Mouse (Mus musculus) bone marrow macrophage, adult 2 months (primary cell): Measurements from ENCODE around the gene Ube2k.

Experiments
- CTCF ChIP-seq: IDR thresholded peaks from 2 replicates; pipeline ENCODE4 v1.5.1; 2012; ENCODE audit warnings: low read depth, mild to moderate bottlenecking, low read length, moderate library complexity
- POLR2A ChIP-seq: IDR thresholded peaks from 2 replicates; pipeline ENCODE4 v1.6.1; 2012; ENCODE audit warnings: mild to moderate bottlenecking, low read depth, low read length, borderline replicate concordance

DNA sequence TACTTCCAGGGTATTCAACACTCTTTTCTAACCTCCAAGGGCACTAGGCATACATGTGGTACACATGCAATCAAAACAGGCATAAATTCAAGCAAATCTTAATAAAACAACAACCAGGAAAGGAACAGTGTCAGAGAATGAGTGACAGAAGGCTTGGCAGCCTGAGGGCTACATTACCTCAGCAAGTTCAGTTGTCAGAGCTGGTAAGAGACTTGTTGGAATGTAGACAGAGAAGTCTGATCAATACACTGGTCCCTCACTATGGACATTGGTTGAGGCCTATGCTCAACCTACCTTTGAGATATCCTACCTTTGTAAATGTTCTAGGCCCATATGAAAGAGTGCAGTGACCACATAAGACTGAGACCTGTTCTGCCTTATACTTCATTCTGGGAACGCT is 69.8 kb downstream of the Ube2k start:
- TF ChIP-seq CTCF (no peak), POLR2A (no peak)
